12 mouse cellular contexts compared by ENCODE assay signal in genomic region chr15:79792455-79792854, GRCm38 (mm10). TPM values are rescaled to one million over a fixed set of nuclear protein-coding genes. Genes with fewer than 3 reads are reported as not detected.
DNase-seq lines count a peak whose midpoint lies in the region; ATAC-seq lines count a peak whose summit lies in the region.
"Had no signal": no experiment of that assay in that cellular context is flagged by ENCODE, and none has a peak within 500 bp of the region (broad histone marks: within the 10 kb centered on the region; RNA-seq: fewer than 3 reads in every experiment).

No protein-coding gene starts in this region.

- peak; percentile 33 for DNase-seq in thymus, postnatal 4 days
- no peak for DNase-seq in thymus, postnatal 36 days
- DNase-seq in testis, postnatal 14 days (ENCODE audit: low spot score) = peak; percentile 65
- DNase-seq in gastrocnemius, postnatal 36 days = no peak
- DNase-seq in left cerebral cortex, adult 9 months (ENCODE audit: low spot score in 2 of 2) = no peak
- DNase-seq: gastrocnemius, adult 2 months; kidney, adult 8-10 months had no signal

- H3K9ac ChIP-seq in intestine, embryonic 16.5 days (ENCODE audit: low read depth, low read length) = no peak overlapping the region
- no peak overlapping the region for H3K9ac ChIP-seq in intestine, embryonic 15.5 days
- no peak overlapping the region for H3K9ac ChIP-seq in hindbrain, embryonic 16.5 days (ENCODE audit: low read depth, low read length)

- no peaks in the 10 kb centered on the region for H3K27me3 ChIP-seq in intestine, embryonic 16.5 days (replicated peaks; ENCODE audit: control insufficient read depth, insufficient read depth, low read length)
- H3K27me3 ChIP-seq in intestine, embryonic 15.5 days (replicated peaks) = no peaks in the 10 kb centered on the region; the same call in 1 of the 2 replicates
- H3K27me3 ChIP-seq in hindbrain, embryonic 16.5 days (replicated peaks; ENCODE audit: control insufficient read depth, insufficient read depth, low read length) = no peaks in the 10 kb centered on the region

- H3K4me3 ChIP-seq in intestine, embryonic 16.5 days (ENCODE audit: low read length) = no peak overlapping the region
- no peak overlapping the region for H3K4me3 ChIP-seq in intestine, embryonic 15.5 days (replicated peaks)
- no peak overlapping the region for H3K4me3 ChIP-seq in hindbrain, embryonic 16.5 days (ENCODE audit: low read length)
- H3K4me3 ChIP-seq: gastrocnemius, adult 2 months had no signal

- no peaks in the 10 kb centered on the region for H3K9me3 ChIP-seq in intestine, embryonic 16.5 days (ENCODE audit: control insufficient read depth, low read length)
- no peaks in the 10 kb centered on the region for H3K9me3 ChIP-seq in intestine, embryonic 15.5 days
- no peaks in the 10 kb centered on the region for H3K9me3 ChIP-seq in hindbrain, embryonic 16.5 days (ENCODE audit: control insufficient read depth, low read length)

- ATAC-seq in intestine, embryonic 16.5 days = peak; percentile 13; the same call in 1 of the 2 replicates
- ATAC-seq in intestine, embryonic 15.5 days = no peak
- 0 out of 2 replicates have a peak, but pooled peaks have one; percentile 15 for ATAC-seq in hindbrain, embryonic 16.5 days

- 24% methylated on average over 19 of the region's 19 CpGs for whole genome bisulfite sequencing in intestine, embryonic 16.5 days
- 19% methylated on average over 19 of the region's 19 CpGs for WGBS in intestine, embryonic 15.5 days
- WGBS in hindbrain, embryonic 16.5 days = 18% methylated on average over 19 of the region's 19 CpGs

- H3K4me2 ChIP-seq in intestine, embryonic 16.5 days (ENCODE audit: low read depth, low read length) = no peak overlapping the region
- no peak overlapping the region for H3K4me2 ChIP-seq in intestine, embryonic 15.5 days (replicated peaks)
- H3K4me2 ChIP-seq in hindbrain, embryonic 16.5 days (ENCODE audit: low read length) = no peak overlapping the region

- intact Hi-C loops in gastrocnemius, postnatal 36 days (cut with DNase I) = no loop called here

- H3K4me1 ChIP-seq in intestine, embryonic 16.5 days (ENCODE audit: control insufficient read depth, insufficient read depth, low read length) = no peaks in the 10 kb centered on the region
- H3K4me1 ChIP-seq in intestine, embryonic 15.5 days (replicated peaks) = no peaks in the 10 kb centered on the region
- H3K4me1 ChIP-seq in hindbrain, embryonic 16.5 days (ENCODE audit: control insufficient read depth, insufficient read depth, low read depth, low read length) = peaks cover 3% of the 10 kb centered on the region; the same call in 1 of the 2 replicates

- H3K27ac ChIP-seq in intestine, embryonic 16.5 days (ENCODE audit: low read length) = no peak overlapping the region
- no peak overlapping the region for H3K27ac ChIP-seq in intestine, embryonic 15.5 days
- H3K27ac ChIP-seq in hindbrain, embryonic 16.5 days (ENCODE audit: low read depth, low read length) = no peak overlapping the region
- H3K27ac ChIP-seq: gastrocnemius, adult 2 months had no signal

- no peaks in the 10 kb centered on the region for H3K36me3 ChIP-seq in intestine, embryonic 16.5 days (ENCODE audit: control insufficient read depth, insufficient read depth, low read length)
- no peaks in the 10 kb centered on the region for H3K36me3 ChIP-seq in intestine, embryonic 15.5 days
- H3K36me3 ChIP-seq in hindbrain, embryonic 16.5 days (ENCODE audit: control insufficient read depth, insufficient read depth, low read length) = peaks cover 4% of the 10 kb centered on the region

RNA-seq across cellular contexts. Expression of gene Nptxr, which starts 12.1 kb away (rescaled TPM):
- 1.3 and 1.8 TPM in 2 replicates for polyA plus RNA-seq in intestine, embryonic 16.5 days (2015; fragmentation: Nextera tagmentation; extraction: Ambion mirVana)
- polyA plus RNA-seq in intestine, embryonic 15.5 days (2015; fragmentation: Nextera tagmentation; extraction: Ambion mirVana) = 2.8 and 3.3 TPM in 2 replicates
- polyA plus RNA-seq in hindbrain, embryonic 16.5 days (2015; fragmentation: Nextera tagmentation; extraction: Ambion mirVana) = 44.1 and 58.7 TPM in 2 replicates
- total RNA-seq in gastrocnemius, postnatal 36 days (2021) = under 1 TPM; 0.66 to 0.72 TPM

RNA-seq across cellular contexts. Expression of gene Dnal4, which starts 14.8 kb away (rescaled TPM):
- polyA plus RNA-seq in intestine, embryonic 16.5 days (2015; fragmentation: Nextera tagmentation; extraction: Ambion mirVana) = 38.8 and 43.0 TPM in 2 replicates
- 42.6 and 44.5 TPM in 2 replicates for polyA plus RNA-seq in intestine, embryonic 15.5 days (2015; fragmentation: Nextera tagmentation; extraction: Ambion mirVana)
- polyA plus RNA-seq in hindbrain, embryonic 16.5 days (2015; fragmentation: Nextera tagmentation; extraction: Ambion mirVana) = 61.8 and 64.9 TPM in 2 replicates
- total RNA-seq in gastrocnemius, postnatal 36 days (2021) = 1 to 10 TPM; 4.9 to 6.0 TPM

RNA-seq across cellular contexts. Expression of gene Npcd, which starts 41.6 kb away (rescaled TPM):
- polyA plus RNA-seq in intestine, embryonic 16.5 days (2015; fragmentation: Nextera tagmentation; extraction: Ambion mirVana) = not detected in 2 replicates
- polyA plus RNA-seq in intestine, embryonic 15.5 days (2015; fragmentation: Nextera tagmentation; extraction: Ambion mirVana) = 0.23 and 0.27 TPM in 2 replicates
- 0.41 and 0.67 TPM in 2 replicates for polyA plus RNA-seq in hindbrain, embryonic 16.5 days (2015; fragmentation: Nextera tagmentation; extraction: Ambion mirVana)
- total RNA-seq in gastrocnemius, postnatal 36 days (2021) = under 1 TPM in 1 of 2 experiments, not detected in 1; 0.26 TPM
- total RNA-seq: liver, adult 2 months; MEL had no signal
- polyA plus RNA-seq: liver, adult 2 months had no signal

RNA-seq across cellular contexts. Expression of gene Cbx6, which starts 42.0 kb away (rescaled TPM):
- 31.4 and 31.6 TPM in 2 replicates for polyA plus RNA-seq in intestine, embryonic 16.5 days (2015; fragmentation: Nextera tagmentation; extraction: Ambion mirVana)
- polyA plus RNA-seq in intestine, embryonic 15.5 days (2015; fragmentation: Nextera tagmentation; extraction: Ambion mirVana) = 39.1 and 39.7 TPM in 2 replicates
- 65.2 and 67.2 TPM in 2 replicates for polyA plus RNA-seq in hindbrain, embryonic 16.5 days (2015; fragmentation: Nextera tagmentation; extraction: Ambion mirVana)
- total RNA-seq in gastrocnemius, postnatal 36 days (2021) = 10 to 100 TPM; 10.4 to 12.7 TPM

RNA-seq across cellular contexts. Expression of gene Sun2, which starts 50.1 kb away (rescaled TPM):
- polyA plus RNA-seq in intestine, embryonic 16.5 days (2015; fragmentation: Nextera tagmentation; extraction: Ambion mirVana) = 2.8 and 3.3 TPM in 2 replicates
- polyA plus RNA-seq in intestine, embryonic 15.5 days (2015; fragmentation: Nextera tagmentation; extraction: Ambion mirVana) = 3.4 and 4.5 TPM in 2 replicates
- 4.6 and 4.7 TPM in 2 replicates for polyA plus RNA-seq in hindbrain, embryonic 16.5 days (2015; fragmentation: Nextera tagmentation; extraction: Ambion mirVana)
- 10 to 100 TPM; 76.2 to 86.8 TPM for total RNA-seq in gastrocnemius, postnatal 36 days (2021)

Comparison
In these comparisons a context has a peak if more than half of its experiments do, and no peak if none do; other contexts are left out.
1. DNase-seq: peak in thymus, postnatal 4 days (single experiment) and testis, postnatal 14 days (single experiment); none in thymus, postnatal 36 days (0 of 2), gastrocnemius, postnatal 36 days (0 of 2) and left cerebral cortex, adult 9 months (0 of 2).
2. RNA of gene Nptxr, which starts 12.1 kb away (polyA plus RNA-seq): 44.1 to 58.7 TPM in hindbrain, embryonic 16.5 days; 2.8 to 3.3 TPM in intestine, embryonic 15.5 days and 1.3 to 1.8 TPM in intestine, embryonic 16.5 days; every median in the first group is over 10 times any median in the second.